Mouse (Mus musculus): ENCODE measurements at regions not wholly inside any gene's neighbourhood (a gene's known extent, or its start where the extent isn't known, plus 50 kb on each side); places are given as distances from the start of the nearest gene placed in this dataset.

DNA sequence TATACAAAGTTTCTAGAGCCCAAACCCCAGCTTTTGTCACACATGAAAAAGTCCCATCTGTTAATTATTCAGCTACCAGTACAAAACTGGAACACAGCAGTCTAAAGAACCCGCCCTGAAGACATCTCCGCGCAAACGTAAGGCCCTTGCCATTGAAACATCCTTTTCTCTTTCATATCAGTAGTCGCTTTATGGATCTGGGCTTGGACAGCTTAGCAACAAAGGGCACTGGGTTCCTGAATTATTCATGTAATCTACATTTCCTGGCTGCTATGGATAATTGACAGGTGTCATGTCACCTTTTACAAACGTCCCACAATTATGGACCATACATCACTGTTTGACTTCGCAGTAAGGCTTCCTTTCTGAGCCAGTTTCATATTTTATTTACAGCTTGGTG is 113.0 kb upstream of the Smim15 start:
- ATAC-seq (ENCODE audit: low read depth): no peak
- no peak overlapping the region for H3K4me3 ChIP-seq (ENCODE audit: low read depth, low read length)
- H3K9me3 ChIP-seq (ENCODE audit: control insufficient read depth, low read length): no peaks in the 10 kb centered on the region
- H3K27me3 ChIP-seq (ENCODE audit: control insufficient read depth, insufficient read depth, low read length): no peaks in the 10 kb centered on the region
- H3K4me1 ChIP-seq (ENCODE audit: control insufficient read depth, insufficient read depth, low read length): no peaks in the 10 kb centered on the region
- 67% methylated on average over 7 of the region's 7 CpGs for WGBS
- H3K36me3 ChIP-seq (ENCODE audit: control insufficient read depth, insufficient read depth, low read length): no peaks in the 10 kb centered on the region
- no peak overlapping the region for H3K27ac ChIP-seq (ENCODE audit: low read depth, low read length)
- no peak overlapping the region for H3K9ac ChIP-seq (replicated peaks; ENCODE audit: low read depth, low read length)
- H3K4me2 ChIP-seq (ENCODE audit: low read depth, low read length): no peak overlapping the region

- Histone ChIP-seq H3K27me3 (ENCODE audit: control insufficient read depth, insufficient read depth, low read length) (no peaks in the 10 kb centered on the region), H3K9me3 (ENCODE audit: control insufficient read depth, low read length) (no peaks in the 10 kb centered on the region), H3K4me3 (ENCODE audit: low read depth, low read length) (no peak overlapping the region), H3K4me1 (ENCODE audit: control insufficient read depth, insufficient read depth, low read length) (no peaks in the 10 kb centered on the region), H3K4me2 (ENCODE audit: low read depth, low read length) (no peak overlapping the region), H3K36me3 (ENCODE audit: control insufficient read depth, insufficient read depth, low read length) (no peaks in the 10 kb centered on the region), H3K9ac (replicated peaks; ENCODE audit: low read depth, low read length) (no peak overlapping the region), H3K27ac (ENCODE audit: low read depth, low read length) (no peak overlapping the region)
- ATAC-seq (ENCODE audit: low read depth): no peak
- WGBS: 81% methylated on average over 10 of the region's 10 CpGs
Observed at GRCm38 (mm10) chr13:107927499-107928215, 116.6 kb upstream of the Smim15 start.

DNA sequence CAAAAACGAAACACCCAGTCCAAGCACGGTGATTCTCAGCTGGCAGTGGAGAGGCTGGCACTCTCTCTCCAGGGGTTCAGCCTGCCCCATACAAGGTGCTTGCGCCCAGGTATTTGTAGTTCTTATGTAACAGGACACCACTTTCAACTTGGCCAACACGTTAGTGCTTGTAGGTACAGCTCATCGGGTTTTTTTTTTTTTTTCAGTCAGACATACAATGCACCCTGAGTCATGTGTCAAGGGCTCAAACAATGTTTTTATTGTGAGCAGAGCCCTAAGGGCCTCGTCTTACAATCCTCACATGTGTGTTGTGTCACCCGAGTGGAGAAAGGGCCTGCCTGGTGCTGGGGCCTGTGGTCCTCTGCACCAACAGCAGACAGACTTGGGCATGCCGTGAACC is 118.8 kb upstream of the Smim15 start:
- no peak overlapping the region for H3K27ac ChIP-seq (ENCODE audit: low read depth, low read length)
- no peaks in the 10 kb centered on the region for H3K9me3 ChIP-seq (ENCODE audit: control insufficient read depth, low read length)
- no peak for ATAC-seq (ENCODE audit: low read depth)
- no peaks in the 10 kb centered on the region for H3K36me3 ChIP-seq (ENCODE audit: control insufficient read depth, insufficient read depth, low read length)
- no peaks in the 10 kb centered on the region for H3K27me3 ChIP-seq (ENCODE audit: control insufficient read depth, insufficient read depth, low read length)
- H3K4me1 ChIP-seq (ENCODE audit: control insufficient read depth, insufficient read depth, low read length): no peaks in the 10 kb centered on the region
- no peak overlapping the region for H3K4me2 ChIP-seq (ENCODE audit: low read depth, low read length)
- 58% methylated on average over 8 of the region's 8 CpGs for WGBS
- H3K4me3 ChIP-seq (ENCODE audit: low read depth, low read length): no peak overlapping the region
- H3K9ac ChIP-seq (replicated peaks; ENCODE audit: low read depth, low read length): no peak overlapping the region

- Histone ChIP-seq H3K27me3 (ENCODE audit: control insufficient read depth, insufficient read depth, low read length) (no peaks in the 10 kb centered on the region), H3K9me3 (ENCODE audit: control insufficient read depth, low read length) (no peaks in the 10 kb centered on the region), H3K36me3 (ENCODE audit: control insufficient read depth, insufficient read depth, low read length) (no peaks in the 10 kb centered on the region), H3K27ac (ENCODE audit: low read depth, low read length) (no peak overlapping the region), H3K4me2 (ENCODE audit: low read depth, low read length) (no peak overlapping the region), H3K4me1 (ENCODE audit: control insufficient read depth, insufficient read depth, low read length) (no peaks in the 10 kb centered on the region), H3K9ac (replicated peaks; ENCODE audit: low read depth, low read length) (no peak overlapping the region), H3K4me3 (ENCODE audit: low read depth, low read length) (no peak overlapping the region)
- peak; percentile 58 for ATAC-seq (ENCODE audit: low read depth)
- 56% methylated on average over 19 of the region's 19 CpGs for WGBS
Observed at GRCm38 (mm10) chr13:107923129-107924114, 120.8 kb upstream of the Smim15 start.

GRCm38 (mm10) chr13:107919403-107919802 is 124.8 kb upstream of the Smim15 start:
- no peaks in the 10 kb centered on the region for H3K27me3 ChIP-seq (ENCODE audit: control insufficient read depth, insufficient read depth, low read length)
- H3K4me3 ChIP-seq (ENCODE audit: low read depth, low read length): no peak overlapping the region
- no peaks in the 10 kb centered on the region for H3K36me3 ChIP-seq (ENCODE audit: control insufficient read depth, insufficient read depth, low read length)
- H3K9ac ChIP-seq (replicated peaks; ENCODE audit: low read depth, low read length): no peak overlapping the region
- H3K4me2 ChIP-seq (ENCODE audit: low read depth, low read length): no peak overlapping the region
- WGBS: 85% methylated on average over 3 of the region's 3 CpGs
- no peaks in the 10 kb centered on the region for H3K9me3 ChIP-seq (ENCODE audit: control insufficient read depth, low read length)
- no peaks in the 10 kb centered on the region for H3K4me1 ChIP-seq (ENCODE audit: control insufficient read depth, insufficient read depth, low read length)
- no peak for ATAC-seq (ENCODE audit: low read depth)
- H3K27ac ChIP-seq (ENCODE audit: low read depth, low read length): no peak overlapping the region

- no peak overlapping the region for H3K4me2 ChIP-seq (ENCODE audit: low read depth, low read length)
- H3K36me3 ChIP-seq (ENCODE audit: control insufficient read depth, insufficient read depth, low read length): no peaks in the 10 kb centered on the region
- H3K4me3 ChIP-seq (ENCODE audit: low read depth, low read length): no peak overlapping the region
- no peak overlapping the region for H3K9ac ChIP-seq (replicated peaks; ENCODE audit: low read depth, low read length)
- WGBS: 94% methylated on average over 7 of the region's 7 CpGs
- H3K27me3 ChIP-seq (ENCODE audit: control insufficient read depth, insufficient read depth, low read length): no peaks in the 10 kb centered on the region
- no peaks in the 10 kb centered on the region for H3K4me1 ChIP-seq (ENCODE audit: control insufficient read depth, insufficient read depth, low read length)
- no peaks in the 10 kb centered on the region for H3K9me3 ChIP-seq (ENCODE audit: control insufficient read depth, low read length)
- no peak for ATAC-seq (ENCODE audit: low read depth)
- no peak overlapping the region for H3K27ac ChIP-seq (ENCODE audit: low read depth, low read length)
Observed at GRCm38 (mm10) chr13:107918478-107918877, 125.8 kb upstream of the Smim15 start.

DNA sequence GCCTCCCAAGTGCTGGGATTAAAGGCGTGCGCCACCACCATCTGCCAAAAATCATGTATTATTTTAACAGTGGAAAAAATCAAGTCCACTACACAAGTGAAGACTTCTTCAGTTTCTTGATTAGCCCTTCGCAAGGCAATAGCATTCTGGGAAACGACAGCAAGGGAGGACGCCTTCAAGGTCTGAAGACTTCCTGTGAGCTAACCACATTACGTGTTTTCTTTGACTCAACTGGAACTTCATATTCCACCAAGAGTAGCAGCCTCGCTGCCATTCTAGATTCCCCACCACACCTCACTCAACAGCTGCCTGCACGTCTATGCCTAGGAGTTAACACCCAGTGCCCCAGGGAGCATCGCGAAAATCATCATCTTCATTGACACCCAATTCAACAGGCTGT is 126.2 kb upstream of the Smim15 start:
- WGBS: 94% methylated on average over 10 of the region's 10 CpGs
- Histone ChIP-seq H3K4me3 (ENCODE audit: low read depth, low read length) (no peak overlapping the region), H3K9ac (replicated peaks; ENCODE audit: low read depth, low read length) (no peak overlapping the region), H3K27me3 (ENCODE audit: control insufficient read depth, insufficient read depth, low read length) (no peaks in the 10 kb centered on the region), H3K9me3 (ENCODE audit: control insufficient read depth, low read length) (no peaks in the 10 kb centered on the region), H3K4me1 (ENCODE audit: control insufficient read depth, insufficient read depth, low read length) (no peaks in the 10 kb centered on the region), H3K27ac (ENCODE audit: low read depth, low read length) (no peak overlapping the region), H3K36me3 (ENCODE audit: control insufficient read depth, insufficient read depth, low read length) (no peaks in the 10 kb centered on the region), H3K4me2 (ENCODE audit: low read depth, low read length) (no peak overlapping the region)
- no peak for ATAC-seq (ENCODE audit: low read depth)

- WGBS: 90% methylated on average over 3 of the region's 3 CpGs
- Histone ChIP-seq H3K4me1 (ENCODE audit: control insufficient read depth, insufficient read depth, low read length) (no peaks in the 10 kb centered on the region), H3K36me3 (ENCODE audit: control insufficient read depth, insufficient read depth, low read length) (no peaks in the 10 kb centered on the region), H3K9ac (replicated peaks; ENCODE audit: low read depth, low read length) (no peak overlapping the region), H3K4me2 (ENCODE audit: low read depth, low read length) (no peak overlapping the region), H3K4me3 (ENCODE audit: low read depth, low read length) (no peak overlapping the region), H3K27ac (ENCODE audit: low read depth, low read length) (no peak overlapping the region), H3K27me3 (ENCODE audit: control insufficient read depth, insufficient read depth, low read length) (no peaks in the 10 kb centered on the region), H3K9me3 (ENCODE audit: control insufficient read depth, low read length) (no peaks in the 10 kb centered on the region)
- ATAC-seq (ENCODE audit: low read depth): no peak
Observed at GRCm38 (mm10) chr13:107917564-107917963, 126.7 kb upstream of the Smim15 start.

DNA sequence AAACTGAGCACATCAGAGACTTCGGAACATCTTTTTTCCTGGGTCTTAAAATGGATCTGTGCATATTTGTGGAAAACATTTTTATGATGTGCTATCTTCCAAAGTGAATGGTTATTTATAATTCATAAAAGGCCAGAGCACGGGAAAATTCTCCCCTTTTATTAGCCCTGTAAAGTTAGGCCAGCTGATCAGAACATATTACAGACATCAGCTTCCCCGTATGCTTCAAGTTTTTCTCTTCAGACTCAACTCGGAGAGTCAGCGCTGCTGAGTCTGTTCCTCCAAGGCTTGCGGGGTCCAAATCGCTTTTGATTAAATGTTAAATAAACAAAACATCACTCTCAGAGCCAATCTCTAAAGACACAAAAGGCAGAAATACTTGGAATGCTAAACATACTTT is 134.1 kb upstream of the Smim15 start:
- 67% methylated on average over 7 of the region's 7 CpGs for WGBS
- no peaks in the 10 kb centered on the region for H3K9me3 ChIP-seq (ENCODE audit: control insufficient read depth, low read length)
- H3K4me1 ChIP-seq (ENCODE audit: control insufficient read depth, insufficient read depth, low read length): 0 out of 2 replicates have a peak, but pooled peaks cover 2% of the 10 kb centered on the region
- no peaks in the 10 kb centered on the region for H3K36me3 ChIP-seq (ENCODE audit: control insufficient read depth, insufficient read depth, low read length)
- no peak overlapping the region for H3K27ac ChIP-seq (ENCODE audit: low read depth, low read length)
- H3K4me3 ChIP-seq (ENCODE audit: low read depth, low read length): no peak overlapping the region
- no peak overlapping the region for H3K4me2 ChIP-seq (ENCODE audit: low read depth, low read length)
- H3K27me3 ChIP-seq (ENCODE audit: control insufficient read depth, insufficient read depth, low read length): no peaks in the 10 kb centered on the region
- ATAC-seq (ENCODE audit: low read depth): no peak
- H3K9ac ChIP-seq (replicated peaks; ENCODE audit: low read depth, low read length): no peak overlapping the region

Data from neural tube, embryonic 14.5 days (tissue).